Mouse (Mus musculus) myocyte (in vitro differentiated cells): ENCODE results near the gene Taz. TPM values are rescaled to one million over a fixed set of nuclear protein-coding genes. Genes with fewer than 3 reads are reported as not detected.

Experiments used
- H3K27me3 ChIP-seq: one replicate; pipeline ENCODE4 v1.6.1; 2011; ENCODE audit not compliant: control insufficient read depth, insufficient read depth, insufficient read length
- H3K36me3 ChIP-seq: one replicate; pipeline ENCODE4 v1.6.1; 2011; ENCODE audit not compliant: control insufficient read depth, insufficient read depth
- H3K4me2 ChIP-seq: one replicate; pipeline ENCODE4 v1.6.1; 2011; ENCODE audit warnings: low read depth, control low read depth
- H3K4me3 ChIP-seq: one replicate; pipeline ENCODE4 v1.5.1; 2011; ENCODE audit warnings: mild to moderate bottlenecking, control low read depth, moderate library complexity
- H3K79me2 ChIP-seq: one replicate; pipeline ENCODE4 v1.6.1; 2011; ENCODE audit not compliant: control insufficient read depth, insufficient read depth
- H3ac ChIP-seq: one replicate; pipeline ENCODE4 v1.6.1; 2011; ENCODE audit not compliant: control insufficient read depth, insufficient read length
- CEBPB ChIP-seq: IDR thresholded peaks from 2 replicates; pipeline ENCODE4 v1.6.1; 2011; ENCODE audit warnings: mild to moderate bottlenecking, moderate library complexity; ENCODE audit not compliant: poor library complexity, insufficient read depth, severe bottlenecking
- E2F4 ChIP-seq: IDR thresholded peaks from one replicate; pipeline ENCODE4 v1.6.1; 2011; ENCODE audit warnings: mild to moderate bottlenecking, control low read depth, moderate library complexity; ENCODE audit not compliant: insufficient read depth
- MAX ChIP-seq: IDR thresholded peaks from one replicate; pipeline ENCODE4 v1.6.1; 2011; ENCODE audit warnings: low read depth, mild to moderate bottlenecking, control low read depth
- MYOD1 ChIP-seq, 3 experiments: IDR thresholded peaks; one replicate each; pipeline ENCODE4 v1.6.1; 2011; ENCODE audit warnings: control low read depth in 2 of 3, low read depth in 2 of 3, mild to moderate bottlenecking in 2 of 3, moderate library complexity in 1 of 3; ENCODE audit not compliant: insufficient read length in 2 of 3, control insufficient read depth in 1 of 3
- MYOG ChIP-seq, 3 experiments: IDR thresholded peaks; one replicate each; pipeline ENCODE4 v1.6.1; 2011; ENCODE audit warnings: control low read depth in 2 of 3, low read depth in 2 of 3, mild to moderate bottlenecking in 2 of 3; ENCODE audit not compliant: insufficient read length in 2 of 3, control insufficient read depth in 1 of 3, insufficient read depth in 1 of 3
- POLR2A ChIP-seq: IDR thresholded peaks from one replicate; pipeline ENCODE4 v1.6.1; 2011; ENCODE audit warnings: low read depth, mild to moderate bottlenecking, control low read depth, moderate library complexity; ENCODE audit not compliant: insufficient read length
- POLR2AphosphoS2 ChIP-seq: IDR thresholded peaks from one replicate; pipeline ENCODE4 v1.6.1; 2011; ENCODE audit warnings: low read depth, control low read depth; ENCODE audit not compliant: insufficient read length
- REST ChIP-seq: IDR thresholded peaks from one replicate; pipeline ENCODE4 v1.6.1; 2011; ENCODE audit warnings: mild to moderate bottlenecking, control low read depth, moderate library complexity; ENCODE audit not compliant: insufficient read depth, insufficient read length
- SRF ChIP-seq: IDR thresholded peaks from one replicate; pipeline ENCODE4 v1.6.1; 2011; ENCODE audit warnings: low read depth; ENCODE audit not compliant: control insufficient read depth, insufficient read length
- TCF12 ChIP-seq: IDR thresholded peaks from one replicate; pipeline ENCODE4 v1.6.1; 2011; ENCODE audit warnings: mild to moderate bottlenecking, control low read depth; ENCODE audit not compliant: poor library complexity, insufficient read depth, severe bottlenecking
- TCF3 ChIP-seq: IDR thresholded peaks from one replicate; pipeline ENCODE4 v1.6.1; 2011; ENCODE audit warnings: low read depth, control low read depth; ENCODE audit not compliant: insufficient read length
- USF1 ChIP-seq: IDR thresholded peaks from one replicate; pipeline ENCODE4 v1.6.1; 2011; ENCODE audit warnings: low read depth, mild to moderate bottlenecking, control low read depth, moderate library complexity
- polyA plus RNA-seq: library from polyadenylated mRNA; unstranded; fragments of >200 nt; fragmentation: generic; extraction: Trizol; gene quantifications from one replicate; pipeline ENCODE4 v1.2.1, GENCODE M21; 2012; ENCODE audit warnings: missing spikeins

Taz gene
- polyA plus RNA-seq, 1 experiment = 28.2 TPM

DNA sequence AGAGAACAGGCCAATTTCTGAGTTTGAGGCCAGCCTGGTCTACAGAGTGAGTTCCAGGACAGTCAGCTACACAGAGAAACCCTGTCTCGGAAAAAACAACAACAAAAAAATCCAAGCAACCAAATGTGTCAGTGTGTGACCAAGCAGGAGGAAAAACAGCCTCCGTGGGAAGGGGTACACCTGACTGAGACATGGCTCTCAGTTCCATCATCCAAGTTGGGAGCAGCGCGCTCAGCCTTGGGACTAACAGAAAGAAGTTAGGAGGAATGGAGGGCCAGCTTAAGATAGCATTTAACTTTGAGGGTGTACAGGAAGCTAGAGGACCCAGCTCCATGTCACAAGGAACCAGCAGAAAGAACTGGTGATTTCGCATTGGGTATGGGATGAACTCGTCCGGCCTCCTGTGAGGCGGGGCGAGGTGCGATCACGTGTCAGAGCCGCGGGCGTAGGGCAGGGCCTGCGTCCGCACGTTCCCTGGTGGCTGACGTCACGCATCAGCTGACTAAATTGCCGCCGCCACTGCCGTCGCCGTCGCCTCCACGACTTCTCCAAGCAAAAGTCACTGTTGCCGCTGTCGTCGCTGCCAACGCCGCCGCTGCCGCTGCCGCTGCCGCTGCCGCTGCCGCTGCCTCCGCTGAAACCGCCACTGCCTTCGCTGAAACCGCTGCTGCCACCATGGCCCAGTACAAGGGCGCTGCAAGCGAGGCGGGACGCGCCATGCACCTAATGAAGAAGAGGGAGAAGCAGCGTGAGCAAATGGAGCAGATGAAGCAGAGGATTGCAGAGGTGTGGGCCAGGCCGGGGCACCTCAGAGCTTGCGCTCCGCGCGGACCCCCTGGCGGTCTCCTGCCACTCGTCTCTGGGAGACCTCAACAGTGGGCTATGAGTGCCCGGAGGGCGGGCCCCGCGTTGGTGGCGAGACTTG, 31.1 kb downstream of the Taz start, which contains the start of gene Fam50a:
TSS of gene Fam50a (plus strand) at position 494 of the 925 bp plus-strand sequence.
- peak; percentile 96 for TF ChIP-seq POLR2AphosphoS2
- TF ChIP-seq MAX = no peak
- no peak for TF ChIP-seq MYOD1 (IDR thresholded peaks at IDR 0.05; ENCODE audit: control insufficient read depth in 1 of 3, insufficient read length in 2 of 3, low read depth in 2 of 3)
- TF ChIP-seq POLR2A = peak; percentile 94
- TF ChIP-seq USF1 = peak; percentile 75
- Histone ChIP-seq H3K36me3 (peaks cover 14% of the 10 kb centered on the region), H3K79me2 (peaks cover 8% of the 10 kb centered on the region), H3ac (peak within 1 kb of the TSS; percentile 19), H3K4me3 (peak within 1 kb of the TSS; percentile 37), H3K4me2 (peak within 1 kb of the TSS; percentile 74), H3K27me3 (no peaks in the 10 kb centered on the region)

GRCm38 (mm10) chrX:74328725-74329161, 47.0 kb downstream of the Taz start, which contains the start of gene Plxna3:
TSS of gene Plxna3 (plus strand) at chrX:74329066.
- Histone ChIP-seq H3K4me3 (peak within 1 kb of the TSS; percentile 44), H3ac (no peak within 1 kb of the TSS), H3K4me2 (peak within 1 kb of the TSS; percentile 79), H3K79me2 (peaks cover 4% of the 10 kb centered on the region), H3K36me3 (no peaks in the 10 kb centered on the region), H3K27me3 (no peaks in the 10 kb centered on the region)
- TF ChIP-seq MYOD1 (IDR thresholded peaks at IDR 0.05; ENCODE audit: control insufficient read depth in 1 of 3, insufficient read length in 2 of 3, low read depth in 2 of 3) = no peak

- H3K36me3 ChIP-seq = no peaks in the 10 kb centered on the region
- peaks cover 4% of the 10 kb centered on the region for H3K79me2 ChIP-seq
- TF ChIP-seq POLR2A (no peak), SRF (no peak), TCF12 (no peak), MYOG (IDR thresholded peaks at IDR 0.05; ENCODE audit: control insufficient read depth in 1 of 3, insufficient read depth in 1 of 3, insufficient read length in 2 of 3, low read depth in 2 of 3) (no peak), E2F4 (no peak), REST (no peak), POLR2AphosphoS2 (no peak), CEBPB (no peak), USF1 (no peak), TCF3 (no peak), MYOD1 (IDR thresholded peaks at IDR 0.05; ENCODE audit: control insufficient read depth in 1 of 3, insufficient read length in 2 of 3, low read depth in 2 of 3) (no peak), MAX (no peak)
Measured at GRCm38 (mm10) chrX:74329215-74329671, 47.5 kb downstream of the Taz start.

DNA sequence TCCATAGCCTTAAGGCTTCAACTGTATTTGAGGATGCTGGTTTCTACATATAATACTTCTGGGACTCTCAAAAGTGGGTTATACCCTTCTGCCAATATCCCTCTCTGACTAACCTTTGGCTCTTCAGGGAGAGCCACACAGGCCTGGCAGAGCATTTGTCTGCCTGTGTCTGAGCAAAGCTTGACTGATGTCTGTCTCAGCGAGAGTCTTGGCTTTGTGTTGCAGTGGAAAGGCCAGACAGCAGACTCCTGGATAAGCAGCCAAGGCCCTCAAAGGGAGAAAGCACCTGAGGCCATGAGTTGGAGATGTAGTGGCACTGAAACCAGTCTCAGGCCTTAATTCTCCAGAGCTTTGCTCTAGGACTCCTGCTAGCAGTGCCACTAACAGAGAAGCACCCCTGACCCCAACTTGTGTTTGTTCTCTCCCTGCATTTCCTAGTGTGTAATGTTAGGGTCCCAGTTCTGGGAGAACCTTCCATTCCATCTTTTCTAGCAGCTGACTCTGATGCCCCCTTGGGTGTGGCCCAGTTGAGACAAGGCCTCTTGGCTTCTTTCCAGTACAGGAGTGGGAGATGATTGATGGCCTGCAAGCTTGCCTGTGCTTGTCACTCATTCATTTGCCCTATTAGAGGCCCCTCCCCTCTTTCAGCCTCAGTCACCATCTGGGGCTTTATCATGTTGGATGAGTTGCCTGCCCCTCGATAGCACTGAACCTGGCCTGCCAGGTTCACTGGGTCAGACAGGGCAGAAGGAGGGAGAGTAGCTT, 48.6 kb downstream of the Taz start:
- Histone ChIP-seq H3K4me2 (peak overlapping the region; percentile 60), H3ac (no peak overlapping the region), H3K4me3 (peak overlapping the region; percentile 44), H3K36me3 (no peaks in the 10 kb centered on the region), H3K79me2 (peaks cover 4% of the 10 kb centered on the region), H3K27me3 (no peaks in the 10 kb centered on the region)
- TF ChIP-seq POLR2AphosphoS2 = no peak
- TF ChIP-seq USF1 = no peak

More at GRCm38 (mm10) chrX:74329215-74329671, 47.5 kb downstream of the Taz start:
- H3K27me3 ChIP-seq = no peaks in the 10 kb centered on the region
- H3ac ChIP-seq = no peak overlapping the region
- peak overlapping the region; percentile 44 for H3K4me3 ChIP-seq
- peak overlapping the region; percentile 60 for H3K4me2 ChIP-seq

Other genes starting within 250 kb of the Taz start
- gene Opn1mw, start 154.4 kb upstream of the Taz start, polyA plus RNA-seq = not detected
- gene Mecp2, start 146.5 kb upstream of the Taz start, polyA plus RNA-seq = 9.2 TPM
- gene Tex28, start 114.1 kb upstream of the Taz start, polyA plus RNA-seq = not detected
- not detected for gene Tktl1, start 104.7 kb upstream of the Taz start, polyA plus RNA-seq
- gene Flna, start 32.1 kb upstream of the Taz start, polyA plus RNA-seq = 545 TPM
- 67.1 TPM for gene Emd, start 27.2 kb upstream of the Taz start, polyA plus RNA-seq
- 2,470 TPM for gene Rpl10, start 11.1 kb upstream of the Taz start, polyA plus RNA-seq
- 17.0 TPM for gene Dnase1l1, start 425 bp downstream of the Taz start, polyA plus RNA-seq
- gene Atp6ap1, start 15.2 kb downstream of the Taz start, polyA plus RNA-seq = 178 TPM
- 83.9 TPM for gene Gdi1, start 23.1 kb downstream of the Taz start, polyA plus RNA-seq
- 62.2 TPM for gene Fam50a, start 31.1 kb downstream of the Taz start, polyA plus RNA-seq
- gene Plxna3, start 47.2 kb downstream of the Taz start, polyA plus RNA-seq = 12.8 TPM
- gene Lage3, start 71.7 kb downstream of the Taz start, polyA plus RNA-seq = 41.6 TPM
- 51.5 TPM for gene Ubl4a, start 91.3 kb downstream of the Taz start, polyA plus RNA-seq
- 11.2 TPM for gene Slc10a3, start 91.4 kb downstream of the Taz start, polyA plus RNA-seq
- 19.5 TPM for gene Fam3a, start 111.4 kb downstream of the Taz start, polyA plus RNA-seq
- 24.7 TPM for gene Ikbkg, start 111.4 kb downstream of the Taz start, polyA plus RNA-seq
- 62.2 TPM for gene G6pdx, start 147.3 kb downstream of the Taz start, polyA plus RNA-seq
- not detected for gene Gm6880, start 199.5 kb downstream of the Taz start, polyA plus RNA-seq